Mouse (Mus musculus) CD4-positive helper T cell, adult 2 months (primary cell): ENCODE results near the gene Fh1.

Source experiments
- DNase-seq: peaks from one replicate; pipeline ENCODE4 v3.0.0-alpha.2; 2012; ENCODE audit warnings: low read depth, missing footprints, low spot score

Fh1 gene

GRCm38 (mm10) chr1:175625257-175625879 lies at the start of gene Fh1:
Gene Fh1 (minus strand): TSS chr1:175625635.
- peak; percentile 98 for DNase-seq

- DNase-seq = no peak
Measured at GRCm38 (mm10) chr1:175675116-175675515, 49.7 kb upstream of the Fh1 start.

GRCm38 (mm10) chr1:175673563-175674325 lies 48.3 kb upstream of the Fh1 start:
- no peak for DNase-seq

GRCm38 (mm10) chr1:175671626-175672025 lies 46.2 kb upstream of the Fh1 start:
- no peak for DNase-seq

- no peak for DNase-seq
Measured at GRCm38 (mm10) chr1:175670042-175670441, 44.6 kb upstream of the Fh1 start.

GRCm38 (mm10) chr1:175669456-175669855 lies 44.0 kb upstream of the Fh1 start:
- DNase-seq = no peak

GRCm38 (mm10) chr1:175668666-175669405 lies 43.4 kb upstream of the Fh1 start:
- DNase-seq = peak; percentile 33

- no peak for DNase-seq
Measured at GRCm38 (mm10) chr1:175659900-175660299, 34.5 kb upstream of the Fh1 start.

GRCm38 (mm10) chr1:175648615-175649014 lies 23.2 kb upstream of the Fh1 start:
- no peak for DNase-seq

- no peak for DNase-seq
Measured at GRCm38 (mm10) chr1:175646952-175647351, 21.5 kb upstream of the Fh1 start.

GRCm38 (mm10) chr1:175643496-175644265 lies 18.2 kb upstream of the Fh1 start:
- no peak for DNase-seq

- no peak for DNase-seq
Measured at GRCm38 (mm10) chr1:175640435-175641150, 15.2 kb upstream of the Fh1 start.

GRCm38 (mm10) chr1:175639072-175639471 lies 13.6 kb upstream of the Fh1 start:
- DNase-seq = no peak

GRCm38 (mm10) chr1:175637677-175638076 lies 12.2 kb upstream of the Fh1 start:
- no peak for DNase-seq

GRCm38 (mm10) chr1:175632470-175632869 lies 7.0 kb upstream of the Fh1 start:
- DNase-seq = no peak

- peak; percentile 22 for DNase-seq
Measured at GRCm38 (mm10) chr1:175631721-175632221, 6.3 kb upstream of the Fh1 start.

- DNase-seq = no peak
Measured at GRCm38 (mm10) chr1:175631080-175631479, 5.6 kb upstream of the Fh1 start.

- DNase-seq = no peak
Measured at GRCm38 (mm10) chr1:175630345-175630744, 4.9 kb upstream of the Fh1 start.

- no peak for DNase-seq
Measured at GRCm38 (mm10) chr1:175629248-175629647, 3.8 kb upstream of the Fh1 start.

GRCm38 (mm10) chr1:175625990-175626692 lies 706 bp upstream of the Fh1 start:
- peak; percentile 79 for DNase-seq
